8 mouse cellular contexts compared by ENCODE assay signal in the genomic region with DNA sequence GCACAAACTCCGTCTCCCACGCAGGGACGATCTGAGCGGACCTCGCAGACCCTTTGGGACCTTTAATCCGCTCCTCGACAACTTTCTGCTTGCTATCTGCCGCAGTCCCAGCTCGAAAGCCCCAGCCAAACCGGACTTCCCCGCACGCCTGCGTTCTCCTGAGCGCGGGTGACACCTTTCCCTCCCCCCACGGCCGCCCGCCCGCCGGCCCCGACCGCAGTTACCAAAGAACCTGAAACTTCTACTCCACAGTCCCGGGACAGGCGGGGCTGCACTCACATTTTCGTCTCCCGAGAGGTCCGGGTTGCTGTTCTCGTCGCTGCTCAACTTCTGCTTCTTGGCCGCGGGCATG. TPM values are rescaled to one million over a fixed set of nuclear protein-coding genes. Genes with fewer than 3 reads are reported as not detected.
DNase-seq lines count a peak whose midpoint lies in the region; ATAC-seq and TF ChIP-seq lines count a peak whose summit lies in the region.

No protein-coding gene starts in this region.

- no peaks in the 10 kb centered on the region for H3K9me3 ChIP-seq in forebrain, embryonic 12.5 days
- H3K9me3 ChIP-seq in liver, embryonic 14.5 days (ENCODE audit: control insufficient read depth, low read length): no peaks in the 10 kb centered on the region

- H3K27ac ChIP-seq in gastrocnemius, adult 2 months: peak overlapping the region; percentile 100
- H3K27ac ChIP-seq in forebrain, embryonic 12.5 days: peak overlapping the region; percentile 98
- peak overlapping the region; percentile 89 for H3K27ac ChIP-seq in liver, embryonic 14.5 days

- no peak for TF ChIP-seq EP300 in liver, embryonic 14.5 days (IDR thresholded peaks at IDR 0.05; ENCODE audit: low read depth)

- peak overlapping the region; percentile 73 for H3K9ac ChIP-seq in forebrain, embryonic 12.5 days
- peak overlapping the region; percentile 91 for H3K9ac ChIP-seq in liver, embryonic 14.5 days (replicated peaks)

- WGBS in forebrain, embryonic 12.5 days: under 1% methylated on average over 31 of the region's 31 CpGs
- under 1% methylated on average over 31 of the region's 31 CpGs for WGBS in liver, embryonic 14.5 days (ENCODE audit: insufficient replicate concordance)

- peak overlapping the region; percentile 93 for H3K4me3 ChIP-seq in gastrocnemius, adult 2 months
- H3K4me3 ChIP-seq in C2C12 (ENCODE audit: insufficient read depth, poor library complexity, severe bottlenecking): peak overlapping the region; percentile 64
- H3K4me3 ChIP-seq in forebrain, embryonic 12.5 days (replicated peaks): peak overlapping the region; percentile 68
- H3K4me3 ChIP-seq in liver, embryonic 14.5 days (ENCODE audit: insufficient read depth in 1 of 2, low read depth in 2 of 2, low read length in 2 of 2): peak overlapping the region; percentile 86 to 92

- intact Hi-C loops in gastrocnemius, adult 2 months (cut with DNase I): no loop called here

- peak overlapping the region; percentile 73 for H3K4me2 ChIP-seq in forebrain, embryonic 12.5 days
- peak overlapping the region; percentile 72 for H3K4me2 ChIP-seq in liver, embryonic 14.5 days (ENCODE audit: low read depth)

- H3K4me1 ChIP-seq in forebrain, embryonic 12.5 days: peaks cover 12% of the 10 kb centered on the region
- H3K4me1 ChIP-seq in liver, embryonic 14.5 days (replicated peaks; ENCODE audit: control insufficient read depth in 2 of 2, insufficient read depth in 2 of 2, low read length in 1 of 2): peaks cover 3 to 11% of the 10 kb centered on the region in 2 experiments

- DNase-seq in gastrocnemius, adult 2 months: no peak
- no peak for DNase-seq in gastrocnemius, postnatal 25 days
- no peak for DNase-seq in liver, embryonic 14.5 days (ENCODE audit: low read depth in 3 of 3, low spot score in 3 of 3)
- no peak for DNase-seq in frontal cortex, postnatal 25 days (ENCODE audit: low spot score in 2 of 2)
- no peak for DNase-seq in spleen, postnatal 10 days (ENCODE audit: low spot score in 2 of 2)
- no peak for DNase-seq in cerebellum, postnatal 10 days

- peaks cover 53% of the 10 kb centered on the region for H3K79me2 ChIP-seq in C2C12 (ENCODE audit: control insufficient read depth, insufficient read depth)

- H3ac ChIP-seq in C2C12 (ENCODE audit: control insufficient read depth, insufficient read length, low read depth): peak overlapping the region; percentile 79

- H3K79me3 ChIP-seq in C2C12 (ENCODE audit: low read depth): peaks cover 48% of the 10 kb centered on the region

- ATAC-seq in forebrain, embryonic 12.5 days (ENCODE audit: low FRiP score): no peak
- peak; percentile 45 for ATAC-seq in liver, embryonic 14.5 days (ENCODE audit: insufficient read depth)

- H3K36me3 ChIP-seq in C2C12 (ENCODE audit: control insufficient read depth, insufficient read depth): peaks cover 25% of the 10 kb centered on the region
- peaks cover 16% of the 10 kb centered on the region for H3K36me3 ChIP-seq in forebrain, embryonic 12.5 days (replicated peaks)
- peaks cover 17% of the 10 kb centered on the region for H3K36me3 ChIP-seq in liver, embryonic 14.5 days (replicated peaks; ENCODE audit: control insufficient read depth, insufficient read depth, low read depth)

- no peak for TF ChIP-seq CTCF in gastrocnemius, adult 2 months (IDR thresholded peaks at IDR 0.05)
- TF ChIP-seq CTCF in C2C12 (IDR thresholded peaks at IDR 0.05; ENCODE audit: control insufficient read depth, insufficient read depth, insufficient read length): no peak
- no peak for TF ChIP-seq CTCF in liver, embryonic 14.5 days (IDR thresholded peaks at IDR 0.05; ENCODE audit: low read depth)

- no peaks in the 10 kb centered on the region for H3K27me3 ChIP-seq in C2C12 (ENCODE audit: control insufficient read depth, insufficient read depth, insufficient read length)
- H3K27me3 ChIP-seq in forebrain, embryonic 12.5 days: no peaks in the 10 kb centered on the region
- no peaks in the 10 kb centered on the region for H3K27me3 ChIP-seq in liver, embryonic 14.5 days (ENCODE audit: control insufficient read depth, insufficient read depth, low read length)

TF ChIP-seq in C2C12, 6 proteins besides CTCF, POLR2A, EP300 and RAD21:
- no peak for TF ChIP-seq USF1 (IDR thresholded peaks at IDR 0.05; ENCODE audit: low read depth)
- no peak for TF ChIP-seq MYOG (IDR thresholded peaks at IDR 0.05; ENCODE audit: control insufficient read depth, extremely low read depth, insufficient read length)
- no peak for TF ChIP-seq MAX (IDR thresholded peaks at IDR 0.05)
- TF ChIP-seq CEBPB (IDR thresholded peaks at IDR 0.05; ENCODE audit: low read depth): no peak
- TF ChIP-seq FOSL1 (IDR thresholded peaks at IDR 0.05; ENCODE audit: insufficient read depth, low read length, poor library complexity, severe bottlenecking): no peak
- TF ChIP-seq MYOD1 (IDR thresholded peaks at IDR 0.05; ENCODE audit: control insufficient read depth, insufficient read length, low read depth): no peak

RNA-seq across cellular contexts. Expression of a gene that starts 0.7 kb away (rescaled TPM):
- total RNA-seq in gastrocnemius, adult 2 months (2021): 10 to 100 TPM; 37.9 to 39.3 TPM
- 10 to 100 TPM; 21.7 to 30.8 TPM for total RNA-seq in gastrocnemius, postnatal 25 days (2021)
- 34.0 TPM for polyA plus RNA-seq in C2C12 (2012; fragmentation: generic; extraction: Trizol)
- polyA plus RNA-seq in forebrain, embryonic 12.5 days (2016; fragmentation: Nextera tagmentation; extraction: Ambion mirVana): 85.6 and 94.6 TPM in 2 replicates
- 18.1 and 32.3 TPM in 2 replicates for polyA plus RNA-seq in liver, embryonic 14.5 days (2012; rRNA removed)
- 34.1 and 34.7 TPM in 2 replicates for polyA plus RNA-seq in liver, embryonic 14.5 days (2014; fragmentation: Nextera tagmentation; extraction: Ambion mirVana)

RNA-seq across cellular contexts. Expression of a gene that starts 39.1 kb away (rescaled TPM):
- 100 to 1,000 TPM; 123 to 126 TPM for total RNA-seq in gastrocnemius, adult 2 months (2021)
- total RNA-seq in gastrocnemius, postnatal 25 days (2021): 100 to 1,000 TPM in 1 of 2 experiments, 10 to 100 TPM in 1; 87.6 to 108 TPM
- polyA plus RNA-seq in C2C12 (2012; fragmentation: generic; extraction: Trizol): 51.0 TPM
- polyA plus RNA-seq in forebrain, embryonic 12.5 days (2016; fragmentation: Nextera tagmentation; extraction: Ambion mirVana): 155 and 157 TPM in 2 replicates
- 13.9 and 26.7 TPM in 2 replicates for polyA plus RNA-seq in liver, embryonic 14.5 days (2012; rRNA removed)
- polyA plus RNA-seq in liver, embryonic 14.5 days (2014; fragmentation: Nextera tagmentation; extraction: Ambion mirVana): 62.1 and 66.9 TPM in 2 replicates
